Mouse (Mus musculus) MEL-GATA-1-ER (cell line): ENCODE data around the gene C1qtnf1.
"Not testable (repeated sequence)": the region's sequence is repeated elsewhere in the genome, so short reads cannot be mapped to it uniquely, and the experiment has no call there.

Experiments used
- DNase-seq: peaks from one replicate; pipeline ENCODE4 v3.0.0-alpha.2; 2012; ENCODE audit warnings: low read depth; ENCODE audit errors: extremely low read depth

Gene C1qtnf1

GRCm38 (mm10) chr11:118427986-118428385 lies at the start of gene C1qtnf1:
C1qtnf1 (plus strand) TSS chr11:118428203.
- peak; percentile 58 for DNase-seq

DNA sequence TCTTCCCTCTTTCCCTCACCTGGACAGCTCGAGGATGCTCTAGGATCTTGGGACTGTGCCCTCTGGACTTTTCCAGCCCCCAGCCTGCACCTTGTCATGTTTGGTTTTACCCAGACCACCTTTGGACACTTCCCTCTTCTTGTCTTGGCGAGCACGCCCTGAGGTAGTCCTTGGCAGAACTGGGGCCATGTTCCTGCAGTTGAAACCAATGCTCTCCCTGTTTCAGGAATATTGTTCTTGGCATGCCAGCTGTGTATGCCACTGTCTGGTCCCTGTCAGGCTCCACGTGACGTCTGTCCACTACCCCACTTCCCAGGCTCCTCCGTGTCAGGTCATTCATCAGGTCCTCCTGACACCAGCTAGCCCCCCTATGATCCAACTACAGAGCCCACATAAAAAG lies 49.3 kb upstream of the C1qtnf1 start:
- no peak for DNase-seq

DNA sequence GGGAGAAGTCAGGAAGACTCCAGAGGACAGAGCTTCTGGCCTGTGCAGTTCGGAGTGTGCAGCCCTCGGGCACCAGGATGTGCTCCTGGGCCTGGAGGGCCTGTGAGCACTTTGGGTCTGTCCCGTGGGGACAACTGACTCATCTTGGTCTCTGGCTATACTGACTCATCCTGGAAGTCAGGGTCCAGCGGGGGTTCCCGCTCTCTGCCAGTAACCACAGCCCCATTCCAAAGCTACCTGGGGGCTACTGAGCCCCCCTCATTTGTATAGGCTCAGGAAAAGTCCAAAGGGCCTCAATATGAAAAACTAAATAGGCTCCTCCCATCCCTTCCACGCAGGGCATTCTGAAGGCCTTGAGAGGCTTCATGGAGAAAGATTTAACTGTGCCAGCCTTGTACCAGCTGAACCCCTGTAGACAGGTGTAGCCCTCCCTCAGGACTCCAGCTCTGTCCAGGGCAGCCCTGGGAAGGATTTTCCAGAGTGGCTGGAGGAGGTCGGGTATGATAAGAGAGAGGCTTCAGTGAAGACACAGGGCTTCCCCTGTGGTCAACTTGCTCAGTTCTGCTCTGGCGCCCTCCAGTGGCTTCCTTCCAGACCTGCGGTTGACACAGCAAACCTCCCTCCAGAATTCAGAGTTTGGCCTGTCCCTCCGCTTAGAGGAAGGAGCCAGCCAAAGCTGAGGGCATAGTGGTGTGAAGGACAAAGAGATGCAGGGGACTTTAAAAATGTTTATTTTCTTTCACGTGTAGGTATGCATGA lies 48.6 kb upstream of the C1qtnf1 start:
- peak; percentile 57 for DNase-seq

DNA sequence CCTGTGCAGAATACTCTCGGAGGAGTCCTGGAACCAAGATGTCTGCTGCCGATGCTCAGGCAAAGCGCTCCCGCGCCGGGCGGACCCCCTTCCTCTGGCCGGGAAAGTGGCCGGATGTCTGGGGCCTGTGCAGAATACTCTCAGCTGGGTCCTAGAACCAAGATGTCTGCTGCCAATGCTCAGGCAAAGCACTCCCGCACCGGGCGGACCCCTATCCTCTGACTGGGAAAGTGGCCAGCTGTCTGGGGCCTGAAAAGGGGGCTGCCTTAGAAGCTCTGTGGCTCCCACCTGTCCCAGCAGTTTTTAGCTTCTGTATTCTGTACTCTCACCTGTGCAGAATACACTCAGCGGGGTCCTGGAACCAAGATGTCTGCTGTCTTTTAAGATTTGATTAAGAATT lies 40.2 kb upstream of the C1qtnf1 start:
- DNase-seq, result not testable (repeated sequence)

- DNase-seq, result no peak
These were observed 34.0 kb upstream of the C1qtnf1 start for GRCm38 (mm10) chr11:118393991-118394390.

GRCm38 (mm10) chr11:118394538-118394937 lies 33.5 kb upstream of the C1qtnf1 start:
- no peak for DNase-seq

GRCm38 (mm10) chr11:118397806-118398530 lies 30.0 kb upstream of the C1qtnf1 start:
- DNase-seq, result no peak

DNA sequence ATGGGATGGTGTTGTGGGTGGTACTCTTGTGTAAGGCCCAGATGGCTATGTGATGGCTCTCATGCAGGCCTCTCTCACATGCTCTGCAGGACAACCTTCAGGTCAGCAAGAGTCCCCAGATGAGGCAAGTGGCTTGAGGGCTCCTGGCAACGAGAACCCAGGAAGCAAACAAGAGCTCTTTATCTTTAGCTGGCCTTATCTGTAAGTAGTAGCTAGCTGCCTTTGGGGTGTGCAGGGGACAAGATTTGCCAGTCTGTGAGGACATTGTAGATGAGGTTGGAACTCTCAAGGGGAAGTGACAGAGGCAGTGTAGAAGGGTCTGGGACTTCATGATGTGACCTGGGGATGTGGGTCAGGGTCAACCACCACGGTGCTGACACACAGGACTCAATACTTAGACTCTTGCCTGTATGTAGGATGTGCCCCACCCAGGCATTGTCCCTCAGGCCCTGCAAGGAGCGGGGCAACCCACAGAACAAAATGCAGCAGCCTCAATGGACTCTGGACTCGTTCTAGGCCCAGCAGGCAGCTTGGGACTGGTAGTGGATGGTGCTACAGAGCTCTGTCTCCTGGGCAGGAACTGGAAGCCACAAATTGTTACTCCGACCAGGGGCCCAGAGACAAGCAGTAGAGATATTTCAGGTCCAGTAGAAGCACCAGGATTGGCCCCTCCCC lies 28.0 kb upstream of the C1qtnf1 start:
- DNase-seq, result no peak

- DNase-seq, result peak; percentile 72
These were observed 27.5 kb upstream of the C1qtnf1 start for GRCm38 (mm10) chr11:118400566-118400936.

GRCm38 (mm10) chr11:118401195-118401594 lies 26.8 kb upstream of the C1qtnf1 start:
- no peak for DNase-seq

GRCm38 (mm10) chr11:118401760-118402280 lies 26.2 kb upstream of the C1qtnf1 start, which contains the start of gene Lgals3bp:
Lgals3bp (minus strand) TSS chr11:118402092.
- DNase-seq, result no peak

DNA sequence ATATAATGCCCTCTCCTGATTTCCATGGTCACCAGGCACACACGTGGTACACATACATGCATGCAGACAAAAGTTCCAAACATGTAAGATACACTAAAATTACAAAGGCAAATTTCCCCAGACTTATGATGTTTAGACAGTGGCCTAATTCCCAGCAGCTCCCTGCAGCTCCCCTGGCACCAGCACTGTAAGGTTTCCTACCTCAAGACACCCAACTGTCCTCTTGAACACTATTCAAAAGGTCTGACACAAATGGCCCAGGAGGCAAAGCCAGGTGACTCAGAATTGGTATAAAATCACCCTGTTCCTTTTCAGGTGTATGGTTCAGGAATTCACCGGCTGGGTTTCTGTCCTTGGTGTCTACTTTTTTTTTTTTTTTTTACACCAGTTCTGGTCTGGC lies 24.8 kb upstream of the C1qtnf1 start:
- no peak for DNase-seq

DNA sequence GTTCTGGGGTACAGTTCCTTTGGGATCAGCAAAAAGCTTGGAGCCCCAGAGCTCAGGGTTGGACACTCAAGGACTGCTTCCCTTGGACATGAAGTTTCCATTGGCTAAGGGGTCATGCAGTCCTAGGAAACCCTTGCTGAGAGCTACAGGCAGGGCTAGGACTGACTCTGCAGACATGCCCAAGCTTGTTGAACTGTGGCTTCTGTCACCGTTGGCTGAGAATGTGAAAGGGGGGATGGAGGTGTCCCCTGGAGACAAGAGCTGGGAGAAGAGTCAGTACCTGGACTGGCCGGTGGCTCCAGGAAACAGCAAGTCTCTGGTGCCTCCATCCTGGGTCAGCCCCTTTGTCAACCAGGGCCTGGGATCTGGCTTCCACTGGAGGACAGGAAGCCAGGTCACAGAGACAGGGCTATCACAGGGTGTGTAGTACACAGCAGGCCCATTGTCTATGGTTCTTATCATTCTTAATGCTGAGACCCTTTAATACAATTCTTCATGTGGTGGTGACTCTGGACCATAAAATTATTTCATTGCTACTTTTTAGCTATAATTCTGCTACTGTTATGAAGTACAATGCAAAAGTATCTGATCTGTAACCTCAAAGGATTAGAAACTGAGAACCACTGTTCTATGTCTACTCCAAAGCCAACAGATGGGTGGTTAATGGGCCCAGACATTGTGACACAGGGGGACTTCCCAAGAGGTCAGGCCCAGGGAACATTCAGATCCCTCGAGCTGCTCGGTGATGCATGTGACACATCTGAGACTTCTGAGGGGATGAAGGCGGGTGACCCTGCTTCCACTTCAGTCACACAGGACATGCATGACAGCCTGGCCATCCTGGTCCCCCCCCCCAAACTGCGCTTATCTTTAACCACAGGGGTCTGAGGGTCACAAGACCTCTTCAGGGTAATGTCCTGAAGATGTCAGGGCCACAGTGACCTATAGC lies 23.8 kb upstream of the C1qtnf1 start:
- no peak for DNase-seq

DNA sequence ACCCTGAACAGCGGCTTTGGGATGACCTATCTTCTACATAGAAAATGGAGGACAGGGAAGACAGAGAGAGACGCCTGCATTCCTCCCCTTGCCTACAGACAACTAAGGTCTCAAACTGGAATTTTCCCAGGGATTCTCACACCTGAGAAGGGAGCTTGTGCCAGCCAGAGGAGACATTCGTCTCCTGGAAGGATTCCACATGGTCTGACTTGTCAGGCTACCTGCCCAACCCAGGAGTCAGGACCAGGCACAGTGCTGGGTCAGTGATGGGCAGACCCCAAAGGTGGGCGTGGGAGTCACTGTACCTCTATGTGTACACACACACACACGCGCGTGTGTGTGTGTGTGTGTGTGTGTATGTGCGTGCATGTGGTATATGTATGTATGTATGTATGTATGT lies 22.7 kb upstream of the C1qtnf1 start:
- no peak for DNase-seq

- no peak for DNase-seq
These were observed 21.5 kb upstream of the C1qtnf1 start for GRCm38 (mm10) chr11:118406521-118406920.

DNA sequence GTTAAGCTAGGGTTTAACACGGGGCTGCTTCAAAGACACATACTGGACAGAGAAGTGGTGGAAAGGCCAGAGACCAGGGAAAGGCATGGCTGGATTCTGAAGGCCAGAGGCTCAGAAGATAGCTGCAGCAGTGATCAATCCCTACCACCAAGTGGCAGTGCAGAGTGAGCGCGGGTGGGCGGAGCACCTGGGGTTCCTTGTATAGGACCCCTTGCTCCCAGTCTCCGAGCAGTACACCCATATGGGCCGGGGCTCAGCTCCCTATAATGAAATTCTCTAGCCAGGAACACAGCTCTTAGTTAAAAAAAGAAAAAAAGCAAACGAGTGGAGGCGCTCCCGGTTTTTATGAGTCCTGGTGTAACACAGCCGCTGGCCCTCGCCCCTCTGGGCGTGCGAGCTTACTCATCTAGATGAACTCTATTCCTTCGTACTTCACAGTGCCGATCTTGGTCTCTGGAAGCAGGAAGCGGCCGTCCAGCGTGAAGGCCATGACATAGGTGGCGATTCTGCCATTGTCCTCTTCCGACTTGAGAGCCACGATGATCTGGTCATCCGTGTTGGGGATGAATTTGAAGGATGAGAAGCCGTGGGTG lies 20.6 kb upstream of the C1qtnf1 start:
- DNase-seq, result no peak

- DNase-seq, result no peak
These were observed 19.8 kb upstream of the C1qtnf1 start for GRCm38 (mm10) chr11:118408051-118408740.

DNA sequence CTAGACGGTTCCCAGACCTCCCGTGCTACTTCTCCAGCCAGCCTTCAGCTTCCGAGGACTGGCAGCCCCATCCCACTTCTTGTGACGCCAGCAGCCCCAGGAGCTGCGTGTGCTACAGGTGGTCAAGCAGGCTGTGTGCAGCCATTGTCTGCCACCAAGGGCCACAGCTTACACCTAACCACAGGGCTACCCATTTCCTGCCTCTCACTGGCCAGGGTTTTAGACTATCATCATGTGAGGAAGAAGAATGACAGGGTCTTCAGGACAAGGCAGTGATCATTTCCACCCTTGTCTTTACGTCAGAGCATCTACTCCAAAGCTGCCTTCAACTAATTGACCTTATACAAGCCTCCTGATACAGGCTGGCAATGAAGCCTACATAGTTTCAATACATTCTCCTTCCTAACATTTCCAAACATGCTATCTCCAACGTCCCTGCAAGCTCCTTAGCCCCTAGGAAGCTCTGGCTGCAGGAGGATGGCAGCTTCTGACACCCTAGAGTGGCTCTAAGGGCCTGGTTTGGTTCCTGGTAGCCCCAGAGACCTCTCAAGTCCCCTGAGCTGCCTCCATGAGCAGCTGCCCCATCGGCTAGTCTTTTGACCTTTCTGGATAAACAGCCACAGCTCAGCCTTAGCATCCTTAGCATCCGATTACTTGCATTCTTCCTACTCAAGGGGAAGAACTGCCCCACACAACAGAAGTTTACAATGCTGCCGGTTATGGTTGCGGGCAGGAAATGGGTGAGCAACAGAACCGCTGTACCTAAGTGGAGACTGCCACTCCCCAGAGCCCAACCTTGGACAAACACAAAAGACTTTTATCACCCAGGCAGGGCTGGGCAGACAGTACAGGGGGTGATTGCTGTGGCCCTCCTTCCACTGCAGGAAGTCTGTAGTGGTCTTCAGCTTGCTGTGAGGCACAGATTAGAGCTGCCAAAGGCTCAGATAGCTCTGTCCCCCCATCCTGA lies 18.6 kb upstream of the C1qtnf1 start:
- no peak for DNase-seq

DNA sequence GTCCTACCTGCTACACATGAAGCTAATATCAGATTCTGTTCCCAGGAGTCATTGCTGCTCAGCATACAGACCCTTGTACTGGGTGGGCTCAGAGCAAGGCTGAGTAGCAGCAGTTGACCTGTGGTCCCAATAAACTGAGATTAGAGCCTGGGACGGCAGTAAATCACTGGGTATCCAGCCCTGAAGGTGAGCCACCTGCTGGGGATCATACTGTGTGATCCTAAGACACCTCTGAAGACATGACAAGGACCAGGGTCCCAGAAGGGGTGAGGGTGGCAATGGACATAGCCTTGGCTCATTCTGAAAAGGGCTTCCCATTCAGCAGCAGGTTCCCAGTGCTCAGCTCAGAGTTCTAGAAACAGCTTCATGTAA lies 17.9 kb upstream of the C1qtnf1 start:
- DNase-seq, result no peak
